Mouse (Mus musculus) thymus, postnatal 4 days (tissue): ENCODE data around the gene Sprr3.
"Not testable (repeated sequence)": the region's sequence is repeated elsewhere in the genome, so short reads cannot be mapped to it uniquely, and the experiment has no call there.

ENCODE experiments used
- DNase-seq: peaks from one replicate; pipeline ENCODE4 v3.0.0; 2021

Gene Sprr3

GRCm38 (mm10) chr3:92458620-92459019, at the start of gene Sprr3:
TSS of gene Sprr3 (minus strand) at chr3:92458720.
- DNase-seq: no peak

DNA sequence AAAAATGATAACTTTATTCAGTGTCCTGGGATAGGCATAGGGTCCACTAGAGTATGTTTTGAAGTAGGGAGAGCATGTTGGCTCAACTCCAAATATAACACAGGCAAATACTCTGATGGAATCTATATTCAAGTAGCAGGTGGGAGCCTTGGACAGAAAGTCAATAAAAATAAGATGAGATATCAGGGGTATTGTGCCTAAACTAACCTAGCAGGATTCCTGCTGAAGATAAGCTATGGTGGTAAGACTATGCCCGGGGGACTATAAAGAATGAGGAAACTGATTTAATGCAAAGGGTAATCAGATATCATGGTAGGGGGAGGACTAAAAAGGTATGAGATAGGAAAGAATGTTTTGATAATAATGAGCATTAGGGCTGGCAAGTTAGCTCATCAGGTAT, 49.7 kb upstream of the Sprr3 start:
- no peak for DNase-seq

DNA sequence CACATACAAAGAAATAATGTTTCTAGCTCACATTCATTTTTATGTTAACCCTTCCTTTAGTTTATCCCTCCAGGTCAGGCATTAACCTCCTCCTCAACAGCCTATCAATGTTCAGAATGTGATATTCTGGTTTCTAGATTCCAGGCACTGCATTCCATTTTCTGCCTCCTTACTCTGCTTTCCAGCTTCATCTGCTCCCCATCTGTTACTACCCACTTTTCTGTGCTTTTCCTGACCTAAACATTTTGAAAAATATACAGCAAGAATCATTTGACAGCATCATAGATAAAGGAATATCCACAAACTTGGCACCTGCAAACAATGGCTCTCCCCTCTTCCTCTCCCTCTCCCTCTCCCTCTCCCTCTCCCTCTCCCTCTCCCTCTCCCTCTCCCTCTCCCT, 45.0 kb upstream of the Sprr3 start:
- no peak for DNase-seq

DNA sequence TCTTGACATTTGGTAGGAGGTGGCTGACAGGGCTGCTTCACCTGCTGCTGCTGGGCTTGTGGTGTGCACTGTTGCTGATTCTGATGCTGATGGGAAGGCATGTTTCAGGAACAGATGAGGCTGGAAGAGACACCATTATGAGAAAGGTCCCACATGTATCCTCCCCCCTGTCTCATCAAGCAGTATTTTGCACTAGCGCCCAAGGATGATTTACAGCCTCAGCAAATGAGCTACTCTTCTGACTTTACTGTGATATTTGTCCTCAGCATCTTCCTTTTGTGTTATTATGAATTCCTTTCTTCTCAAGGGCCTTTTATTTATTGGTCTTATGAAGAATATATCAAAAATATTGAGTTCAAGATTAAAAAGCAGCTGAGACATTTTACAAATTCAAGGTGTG, 41.9 kb upstream of the Sprr3 start, which contains the start of gene Sprr4:
TSS of gene Sprr4 (minus strand) at position 101 of the 400 bp plus-strand sequence.
- no peak for DNase-seq

DNA sequence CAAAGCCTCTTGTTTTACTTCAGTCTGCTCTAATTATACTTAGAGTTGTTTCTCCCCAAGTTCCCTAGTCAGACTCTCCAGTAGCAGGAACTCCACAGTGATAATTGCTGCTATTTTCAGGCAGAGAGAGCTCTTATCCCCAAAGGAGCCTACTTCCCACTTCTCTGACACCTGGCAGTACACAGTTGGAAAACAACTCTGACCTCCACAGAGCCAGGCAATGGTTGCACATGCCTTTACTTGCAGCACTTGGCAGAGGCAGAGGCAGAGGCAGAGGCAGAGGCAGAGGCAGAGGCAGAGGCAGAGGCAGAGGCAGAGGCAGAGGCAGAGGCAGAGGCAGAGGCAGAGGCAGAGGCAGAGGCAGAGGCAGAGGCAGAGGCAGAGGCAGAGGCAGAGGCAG, 31.7 kb upstream of the Sprr3 start:
- DNase-seq: not testable (repeated sequence)

GRCm38 (mm10) chr3:92486307-92486706, 27.8 kb upstream of the Sprr3 start:
- no peak for DNase-seq

DNA sequence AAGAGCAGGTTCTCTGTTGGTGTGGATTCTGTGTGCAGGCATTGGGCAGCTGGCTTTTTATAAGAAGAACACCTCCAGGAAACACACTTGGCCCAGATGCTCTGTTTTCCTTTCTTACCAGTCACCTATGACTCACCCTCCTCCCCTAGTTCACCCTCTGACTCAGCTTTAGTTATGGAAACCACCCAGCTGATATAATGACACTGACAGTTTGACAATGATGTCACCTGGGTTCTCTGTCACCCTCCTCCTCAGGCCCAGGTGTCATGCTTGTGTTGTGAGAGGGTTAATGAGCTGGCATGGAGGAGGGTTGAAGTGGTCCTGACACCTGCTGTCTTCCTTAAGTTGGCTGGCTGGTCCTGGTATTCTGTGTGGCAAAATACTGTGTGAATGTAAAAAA, 27.3 kb upstream of the Sprr3 start, which contains the start of gene Sprr1a:
TSS of gene Sprr1a (minus strand) at position 33 of the 400 bp plus-strand sequence.
- DNase-seq: no peak

DNA sequence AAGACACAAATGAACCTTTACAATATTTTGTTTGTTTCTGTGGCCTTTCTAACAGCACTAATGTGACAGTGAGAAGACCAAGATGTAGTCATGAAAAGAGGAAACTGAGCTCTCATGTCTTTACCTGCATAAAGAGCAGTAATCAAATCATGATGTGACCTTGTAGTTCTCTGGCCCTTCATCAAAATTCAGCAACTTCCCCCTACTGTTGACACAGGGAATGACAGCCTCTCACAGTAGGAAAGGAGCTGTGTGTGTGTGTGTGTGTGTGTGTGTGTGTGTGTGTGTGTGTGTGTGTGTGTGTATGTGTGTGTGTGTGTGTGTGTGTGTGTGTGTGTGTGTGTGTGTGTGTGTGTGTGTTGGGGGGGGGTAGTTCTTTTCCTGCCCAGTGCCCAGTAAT, 22.7 kb upstream of the Sprr3 start:
- not testable (repeated sequence) for DNase-seq

GRCm38 (mm10) chr3:92470111-92470510, 11.6 kb upstream of the Sprr3 start:
- no peak for DNase-seq

DNA sequence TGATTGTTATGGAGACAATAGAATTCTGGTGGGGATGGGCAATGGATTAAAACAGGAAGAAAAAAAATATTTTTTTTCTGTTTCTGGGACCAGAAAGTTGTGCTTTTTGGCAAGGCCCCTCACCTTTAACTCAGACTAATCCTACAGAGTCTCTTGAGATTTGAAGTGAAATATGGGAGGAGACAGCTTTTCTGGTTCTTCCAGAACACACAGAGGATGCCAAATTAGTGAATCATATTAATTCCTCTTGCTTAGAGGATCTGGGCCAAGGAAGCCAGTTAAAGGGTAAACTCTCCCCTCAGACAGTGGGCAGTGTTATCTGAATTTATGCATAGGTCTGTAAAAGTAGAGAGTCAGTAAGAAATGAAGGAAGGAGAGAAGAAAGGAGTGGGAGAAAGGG, 8.9 kb upstream of the Sprr3 start:
- DNase-seq: no peak

DNA sequence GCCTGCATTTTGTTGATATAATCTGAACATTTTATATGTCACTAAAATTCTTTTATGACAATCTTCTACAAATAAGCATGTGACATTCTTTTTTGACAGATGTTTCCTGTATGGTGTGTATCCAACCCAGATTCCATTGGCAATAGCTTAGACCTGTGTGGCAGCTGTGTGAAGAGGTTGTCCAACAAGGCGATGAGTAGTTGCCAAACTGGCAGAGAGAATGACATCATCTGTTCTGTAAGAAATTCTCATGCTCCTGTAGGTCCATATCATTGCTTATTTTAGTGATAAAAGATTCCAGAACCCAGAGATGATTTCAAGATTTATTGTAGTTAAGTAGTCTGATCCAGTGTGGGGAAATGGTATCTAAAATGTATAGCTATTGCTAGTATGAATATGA, 8.1 kb upstream of the Sprr3 start:
- no peak for DNase-seq

- no peak for DNase-seq
Observed at GRCm38 (mm10) chr3:92455151-92455550, 3.4 kb downstream of the Sprr3 start.

DNA sequence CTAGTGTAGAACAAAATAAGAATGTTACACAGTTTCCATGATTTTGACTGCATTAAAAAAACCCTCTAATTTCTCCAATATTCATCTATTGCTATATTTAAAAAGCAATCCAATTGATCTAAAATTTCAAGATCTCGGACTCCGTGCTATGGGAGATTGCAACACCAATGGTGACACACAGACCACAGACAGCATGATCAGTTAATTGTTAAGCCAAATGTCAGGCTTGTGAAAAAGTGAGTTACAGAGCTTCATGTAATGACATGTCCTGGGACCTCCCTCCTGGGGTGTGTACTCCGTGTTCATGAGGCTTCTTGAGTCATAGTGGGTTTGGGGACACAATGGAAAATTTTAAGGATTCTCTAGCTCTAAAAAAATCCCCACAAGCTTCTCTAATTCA, 18.3 kb downstream of the Sprr3 start:
- no peak for DNase-seq

- DNase-seq: no peak
Observed at GRCm38 (mm10) chr3:92438689-92439088, 19.8 kb downstream of the Sprr3 start, which contains the start of gene Sprr1b. TSS of gene Sprr1b (minus strand) at chr3:92438789.

GRCm38 (mm10) chr3:92432282-92432681, 26.2 kb downstream of the Sprr3 start, which contains the start of gene Sprr2k:
TSS of gene Sprr2k (plus strand) at chr3:92432582.
- DNase-seq: no peak

- no peak for DNase-seq
Observed at GRCm38 (mm10) chr3:92429323-92429722, 29.2 kb downstream of the Sprr3 start, which contains the start of gene Gm9774. TSS of gene Gm9774 (minus strand) at chr3:92429423.

DNA sequence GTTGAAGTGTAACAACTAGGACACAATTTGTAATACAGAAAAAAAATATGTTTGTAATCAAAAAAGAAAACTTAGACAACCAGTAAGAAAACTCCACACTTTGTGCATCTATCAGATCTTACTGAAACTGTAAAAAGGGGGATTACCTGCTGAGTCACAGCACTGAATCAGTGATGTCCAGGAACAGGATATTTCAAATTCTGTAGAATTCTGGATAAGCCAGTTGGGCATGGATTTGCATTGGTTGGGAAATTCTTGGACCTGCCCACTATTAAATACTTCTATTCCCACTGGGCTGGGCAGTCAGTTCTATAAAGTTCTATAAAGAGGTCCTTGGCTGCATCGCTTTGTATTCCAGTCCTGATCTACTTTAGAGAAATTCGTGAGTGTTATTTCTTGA, 40.7 kb downstream of the Sprr3 start, which contains the start of gene Sprr2j-ps:
TSS of gene Sprr2j-ps (plus strand) at position 301 of the 400 bp plus-strand sequence.
- no peak for DNase-seq

GRCm38 (mm10) chr3:92407691-92408090, 50.8 kb downstream of the Sprr3 start, which contains the start of gene Sprr2i:
TSS of gene Sprr2i (plus strand) at chr3:92407991.
- no peak for DNase-seq
